Mouse (Mus musculus) liver, embryonic 16.5 days (tissue): Measurements from ENCODE around the gene Tgfb1. TPM values are rescaled to one million over a fixed set of nuclear protein-coding genes. Genes with fewer than 3 reads are reported as not detected.

Experiments
- ATAC-seq: fragments of 200-750 bp; cut with Nextera tagmentation; 2 replicates; pipeline ENCODE4 v1.8.0; 2017; ENCODE audit warnings: low read depth, mild to moderate bottlenecking, moderate number of reproducible peaks, moderate library complexity
- H3K27ac ChIP-seq: fragments of 300-500 bp; sonication (generic); 2 replicates; pipeline ENCODE4 v1.5.1; 2014; ENCODE audit warnings: mild to moderate bottlenecking, low read length
- H3K27me3 ChIP-seq: fragments of 300-500 bp; sonication (generic); 2 replicates; pipeline ENCODE4 v1.6.1; 2014; ENCODE audit warnings: low read depth, low read length, mixed read lengths; ENCODE audit not compliant: control insufficient read depth, insufficient read depth
- H3K36me3 ChIP-seq: fragments of 300-500 bp; sonication (generic); 2 replicates; pipeline ENCODE4 v1.6.1; 2014; ENCODE audit warnings: mild to moderate bottlenecking; ENCODE audit not compliant: control insufficient read depth, insufficient read depth
- H3K4me1 ChIP-seq: fragments of 300-500 bp; sonication (generic); 2 replicates; pipeline ENCODE4 v1.6.1; 2014; ENCODE audit warnings: low read depth, low read length, mixed read lengths; ENCODE audit not compliant: control insufficient read depth
- H3K4me2 ChIP-seq: fragments of 300-500 bp; sonication (generic); 2 replicates; pipeline ENCODE4 v1.6.1; 2014; ENCODE audit warnings: low read depth, low read length, mixed read lengths
- H3K4me3 ChIP-seq: fragments of 300-500 bp; sonication (generic); 2 replicates; pipeline ENCODE4 v1.5.1; 2014; ENCODE audit warnings: low read depth, mild to moderate bottlenecking, low read length
- H3K9ac ChIP-seq: fragments of 300-500 bp; sonication (generic); 2 replicates; pipeline ENCODE4 v1.6.1; 2014; ENCODE audit warnings: low read depth, low read length
- H3K9me3 ChIP-seq: fragments of 300-500 bp; sonication (generic); replicated peaks from 2 replicates; pipeline ENCODE4 v1.6.1; 2016; ENCODE audit warnings: low read length; ENCODE audit not compliant: control insufficient read depth
- WGBS: fragments of 180-500 bp; shearing (Covaris S2); extraction: QIAGEN DNeasy Blood & Tissue Kit; methylation state at CpG from one replicate; pipeline ENCODE4 v1.1.7; 2014; ENCODE audit not compliant: insufficient replicate concordance; 5-methylcytosine and 5-hydroxymethylcytosine counted together
- polyA plus RNA-seq: library from polyadenylated mRNA; unstranded; fragments of >200 nt; fragmentation: Nextera tagmentation; extraction: Ambion mirVana; gene quantifications from 2 replicates; pipeline ENCODE4 v1.2.1, GENCODE M21; 2015

Gene Tgfb1
- polyA plus RNA-seq, 1 experiment from 2014 or later: 4.1 TPM

DNA sequence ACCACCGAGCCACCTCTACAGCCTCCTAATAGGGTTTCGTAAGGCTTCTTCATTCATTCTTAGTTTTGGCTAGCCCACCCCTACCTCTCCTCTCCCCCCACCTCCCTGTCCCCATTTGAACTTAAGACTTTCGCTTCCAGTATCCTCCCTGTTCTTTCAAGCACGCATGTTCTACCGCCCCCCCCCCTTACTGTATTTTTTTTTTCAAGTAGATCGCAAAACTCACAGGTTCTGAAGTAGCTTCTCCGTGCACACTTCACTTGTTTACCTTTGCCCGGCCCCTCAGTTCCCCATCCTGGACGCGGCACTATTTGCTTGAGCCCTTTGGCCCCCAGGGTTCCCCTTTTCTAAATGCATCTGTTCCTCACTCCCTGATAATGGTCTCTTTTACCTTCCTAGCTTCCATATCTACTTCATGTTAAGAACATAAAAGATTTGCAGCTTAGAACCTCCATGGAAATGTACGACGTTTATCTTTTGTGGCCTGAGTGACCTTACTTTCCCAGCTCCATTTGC, 34.5 kb upstream of the Tgfb1 start:
- ATAC-seq: no peak
- no peak overlapping the region for H3K27ac ChIP-seq
- no peak overlapping the region for H3K9ac ChIP-seq
- H3K27me3 ChIP-seq: no peaks in the 10 kb centered on the region
- no peaks in the 10 kb centered on the region for H3K9me3 ChIP-seq
- H3K4me1 ChIP-seq: peaks cover 17% of the 10 kb centered on the region
- H3K4me3 ChIP-seq: no peak overlapping the region
- peak overlapping the region; percentile 11; the same call in 1 of the 2 replicates for H3K4me2 ChIP-seq
- H3K36me3 ChIP-seq: no peaks in the 10 kb centered on the region
- 24% methylated on average over 12 of the region's 12 CpGs for WGBS

DNA sequence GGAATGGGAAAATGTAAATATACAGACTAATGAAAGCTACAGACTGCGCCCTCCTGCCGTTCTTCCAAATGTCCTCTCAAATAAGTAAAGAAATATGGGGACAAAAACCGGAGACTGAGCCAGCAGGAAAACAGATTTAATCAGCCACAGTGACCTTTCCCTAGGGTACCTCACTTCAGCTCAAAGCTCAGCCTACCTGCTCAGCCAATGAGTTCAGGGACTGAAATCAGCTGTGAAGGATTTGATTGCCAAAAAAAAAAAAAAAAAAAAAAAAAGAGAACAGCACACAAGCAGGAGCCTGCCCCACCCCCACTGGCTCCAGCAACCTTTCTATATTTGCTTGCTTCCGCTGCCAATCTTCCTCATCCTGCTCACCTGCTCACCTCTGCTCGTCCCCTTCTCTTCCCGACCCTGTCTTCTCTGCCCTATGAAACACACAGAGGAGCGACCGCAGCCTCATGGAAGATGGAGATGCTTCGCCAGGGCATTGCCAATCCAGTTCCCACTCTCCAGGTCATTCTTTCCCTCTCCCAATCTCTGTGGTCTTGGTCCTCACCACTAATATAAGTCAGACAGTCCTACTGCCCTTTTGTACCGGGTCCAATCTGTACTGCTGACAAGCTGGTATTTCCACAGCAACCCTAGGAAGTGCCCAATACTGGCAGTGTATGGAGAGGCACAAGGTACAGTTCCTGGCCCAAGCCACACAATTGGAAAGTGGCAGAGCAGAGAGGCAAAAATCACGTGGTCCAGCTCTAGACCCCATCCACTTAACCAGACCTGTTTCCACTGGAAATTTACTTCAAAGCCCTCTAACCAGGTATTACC, 31.0 kb upstream of the Tgfb1 start:
- H3K36me3 ChIP-seq: no peaks in the 10 kb centered on the region
- H3K27me3 ChIP-seq: no peaks in the 10 kb centered on the region
- peaks cover 24% of the 10 kb centered on the region for H3K4me1 ChIP-seq
- peak overlapping the region; percentile 26; the same call in 1 of the 2 replicates for H3K27ac ChIP-seq
- 55% methylated on average over 11 of the region's 11 CpGs for WGBS
- ATAC-seq: 0 out of 2 replicates have a peak, but pooled peaks have one; percentile 0
- H3K9me3 ChIP-seq: no peaks in the 10 kb centered on the region
- H3K4me2 ChIP-seq: no peak overlapping the region
- no peak overlapping the region for H3K4me3 ChIP-seq
- H3K9ac ChIP-seq: no peak overlapping the region

DNA sequence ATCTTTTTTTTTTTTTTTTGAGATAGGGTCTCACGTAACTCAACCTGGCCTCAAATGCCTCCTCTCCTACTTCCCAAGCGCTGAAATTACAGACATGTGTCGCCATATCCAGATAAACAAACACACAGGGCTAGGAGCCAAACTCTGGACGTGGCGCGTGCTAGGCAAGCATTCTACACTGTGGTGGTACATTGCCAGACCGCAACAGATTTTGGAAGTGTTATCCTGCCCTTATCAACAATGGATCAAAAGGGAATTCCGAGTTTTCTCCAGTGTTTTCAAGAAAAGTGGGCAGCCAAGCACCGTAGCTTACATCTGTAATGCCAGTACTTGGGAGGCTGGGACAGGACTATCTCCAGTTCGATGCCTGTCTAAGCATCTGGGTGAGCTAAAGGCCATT, 29.0 kb upstream of the Tgfb1 start:
- Histone ChIP-seq H3K4me3 (peak overlapping the region; percentile 86), H3K9ac (peak overlapping the region; percentile 59), H3K9me3 (no peaks in the 10 kb centered on the region), H3K4me2 (peak overlapping the region; percentile 89), H3K27me3 (no peaks in the 10 kb centered on the region), H3K36me3 (no peaks in the 10 kb centered on the region), H3K27ac (peak overlapping the region; percentile 83; the same call in 1 of the 2 replicates), H3K4me1 (peaks cover 24% of the 10 kb centered on the region)
- WGBS: 26% methylated on average over 10 of the region's 10 CpGs
- no peak for ATAC-seq

DNA sequence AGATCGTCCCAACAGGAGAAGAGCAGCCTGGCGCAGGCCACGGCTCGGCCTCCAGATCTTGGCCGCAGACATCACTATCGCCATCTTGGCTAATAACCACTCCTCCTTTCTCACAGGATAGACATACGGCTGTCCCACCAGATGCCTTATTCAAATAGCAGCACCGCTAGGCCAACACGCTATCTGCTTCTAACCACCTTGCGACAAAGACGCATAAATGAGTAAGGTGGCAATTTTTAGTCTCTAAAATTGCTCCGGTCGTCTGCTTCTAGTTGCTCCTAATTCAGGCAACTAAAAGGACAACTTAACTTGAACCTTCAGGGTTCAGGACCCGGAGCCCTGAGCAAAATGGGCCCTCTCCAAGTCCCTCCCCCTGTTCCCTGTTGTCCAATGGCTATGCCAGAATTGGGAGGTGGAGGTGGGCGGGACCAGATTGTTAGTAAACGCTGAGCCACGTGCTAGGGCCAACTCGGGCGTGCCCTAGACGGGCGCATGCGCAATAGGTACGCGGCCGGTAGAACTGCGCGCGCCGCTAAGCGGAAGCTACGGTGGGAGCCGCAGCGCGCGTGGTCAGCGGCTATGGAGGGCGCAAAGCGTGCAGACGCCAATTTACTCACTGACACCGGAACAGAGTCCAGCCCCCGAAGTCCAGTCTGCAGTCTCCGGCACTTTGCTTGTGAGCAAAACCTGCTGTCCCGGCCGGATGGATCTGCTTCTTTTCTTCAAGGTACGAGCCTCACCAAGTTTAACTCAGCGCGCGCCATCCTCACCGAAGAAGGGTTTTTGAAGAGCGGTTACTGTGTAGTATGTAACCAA, 27.9 kb upstream of the Tgfb1 start, which contains the start of the genes Bckdha and Exosc5:
Gene Bckdha (minus strand): TSS at position 325 of the 816 bp plus-strand sequence.
Gene Exosc5 (plus strand): TSS at position 508 of the 816 bp plus-strand sequence.
- no peaks in the 10 kb centered on the region for H3K36me3 ChIP-seq
- H3K9me3 ChIP-seq: no peaks in the 10 kb centered on the region
- peak within 1 kb of the TSS; percentile 89 for H3K4me2 ChIP-seq
- ATAC-seq: peak; percentile 97
- peak within 1 kb of the TSS; percentile 86 for H3K4me3 ChIP-seq
- H3K27me3 ChIP-seq: no peaks in the 10 kb centered on the region
- under 1% methylated on average over 50 of the region's 50 CpGs for WGBS
- peak within 1 kb of the TSS; percentile 83 for H3K27ac ChIP-seq
- peaks cover 24% of the 10 kb centered on the region for H3K4me1 ChIP-seq
- peak within 1 kb of the TSS; percentile 68 for H3K9ac ChIP-seq

DNA sequence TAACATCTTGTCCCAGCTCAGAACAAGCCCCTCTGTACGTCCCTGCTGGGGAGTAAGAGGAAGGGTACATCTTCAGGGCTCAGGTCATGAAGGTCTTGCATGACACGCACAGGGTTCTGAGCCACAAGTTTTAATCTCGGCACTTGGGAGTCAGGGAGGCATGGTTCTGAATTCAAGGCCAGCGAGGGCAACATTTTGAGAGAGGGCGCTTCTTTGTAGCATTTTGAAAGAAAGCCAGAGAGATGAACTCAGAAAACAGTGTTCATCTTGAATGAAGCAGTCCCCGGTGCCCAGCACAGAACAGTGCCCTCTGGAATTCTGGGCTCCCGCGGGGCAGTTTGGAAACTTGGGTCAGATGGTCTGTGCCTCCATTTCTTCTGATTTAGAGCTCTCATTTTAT, 20.4 kb upstream of the Tgfb1 start:
- 86% methylated on average over 8 of the region's 8 CpGs for WGBS
- no peak for ATAC-seq

DNA sequence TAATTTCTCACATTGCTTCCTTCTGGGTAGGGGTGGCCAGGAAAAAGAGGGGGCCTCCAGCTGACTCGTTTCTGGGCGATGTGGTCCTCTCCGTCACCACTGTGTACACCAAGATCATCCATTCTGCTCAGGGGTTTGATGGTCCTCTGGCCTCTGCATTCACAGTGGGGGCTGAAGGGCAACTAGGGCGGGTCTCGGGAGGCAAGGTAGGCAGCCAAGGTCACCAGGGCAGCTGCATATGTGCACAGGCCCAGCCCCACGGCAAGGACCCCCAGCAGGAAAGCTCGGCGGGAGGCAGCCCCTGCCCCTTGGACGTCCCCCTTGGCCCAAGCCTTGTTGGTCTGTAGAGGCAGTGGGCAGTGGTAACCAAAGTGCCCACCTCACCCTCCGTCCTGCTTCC, 17.6 kb upstream of the Tgfb1 start:
- Histone ChIP-seq H3K27me3 (peaks cover 5% of the 10 kb centered on the region), H3K9me3 (no peaks in the 10 kb centered on the region), H3K4me2 (no peak overlapping the region), H3K4me1 (no peaks in the 10 kb centered on the region; the same call in 1 of the 2 replicates), H3K4me3 (no peak overlapping the region), H3K36me3 (peaks cover 4% of the 10 kb centered on the region; the same call in 1 of the 2 replicates), H3K9ac (no peak overlapping the region), H3K27ac (no peak overlapping the region)
- ATAC-seq: no peak
- 78% methylated on average over 10 of the region's 10 CpGs for WGBS

More for the DNA sequence above, 20.4 kb upstream of the Tgfb1 start:
- no peak overlapping the region for H3K4me2 ChIP-seq
- H3K9ac ChIP-seq: no peak overlapping the region
- H3K9me3 ChIP-seq: no peaks in the 10 kb centered on the region
- no peak overlapping the region for H3K27ac ChIP-seq
- H3K4me3 ChIP-seq: no peak overlapping the region
- no peaks in the 10 kb centered on the region for H3K27me3 ChIP-seq
- peaks cover 5% of the 10 kb centered on the region; the same call in 1 of the 2 replicates for H3K36me3 ChIP-seq
- no peaks in the 10 kb centered on the region for H3K4me1 ChIP-seq

DNA sequence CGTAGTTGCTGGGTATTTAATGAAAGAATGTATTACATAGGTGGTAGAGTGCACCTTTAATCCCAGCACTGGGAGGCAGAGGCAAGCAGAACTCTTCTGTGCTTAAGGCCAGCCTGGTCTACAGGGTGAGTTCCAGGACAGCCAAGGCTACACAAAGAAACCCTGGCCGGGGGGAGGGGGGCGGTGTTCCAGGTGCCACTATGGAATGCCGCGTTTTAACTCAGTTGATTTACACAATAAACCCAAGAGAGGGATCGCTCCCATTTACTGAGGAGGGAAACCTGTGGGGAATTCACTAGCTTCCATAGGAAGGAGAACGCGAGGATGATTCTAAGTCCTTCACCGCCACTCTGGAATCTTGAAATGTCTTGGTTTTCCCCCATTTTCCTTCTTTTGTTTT, 17.2 kb upstream of the Tgfb1 start:
- no peak for ATAC-seq
- Histone ChIP-seq H3K4me2 (no peak overlapping the region), H3K4me3 (no peak overlapping the region), H3K4me1 (peaks cover 4% of the 10 kb centered on the region), H3K27ac (no peak overlapping the region), H3K36me3 (peaks cover 2% of the 10 kb centered on the region; the same call in 1 of the 2 replicates), H3K9me3 (no peaks in the 10 kb centered on the region), H3K9ac (no peak overlapping the region), H3K27me3 (peaks cover 10% of the 10 kb centered on the region)
- WGBS: 76% methylated on average over 9 of the region's 9 CpGs

DNA sequence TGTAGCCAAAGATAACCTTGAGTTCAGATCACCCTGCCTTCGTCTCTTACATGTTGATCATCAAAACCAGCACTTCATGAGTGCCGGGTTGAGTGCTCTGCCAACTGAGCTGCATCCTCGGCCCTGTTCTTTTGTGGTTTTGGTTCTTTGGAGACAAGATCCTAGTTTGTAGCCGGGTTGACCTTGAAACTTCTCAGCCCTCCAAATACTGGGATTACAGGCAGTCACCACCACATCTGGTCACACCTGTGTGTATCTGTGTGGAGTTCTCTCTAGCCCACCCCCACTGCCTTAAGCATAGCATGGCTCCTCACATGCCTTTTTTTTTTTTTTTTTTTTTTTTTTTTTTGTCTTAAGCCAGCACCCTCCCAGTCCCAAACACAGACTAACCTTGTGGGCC, 16.7 kb upstream of the Tgfb1 start:
- no peak overlapping the region for H3K4me3 ChIP-seq
- peaks cover 14% of the 10 kb centered on the region for H3K27me3 ChIP-seq
- 76% methylated on average over 4 of the region's 4 CpGs for WGBS
- ATAC-seq: no peak
- no peak overlapping the region for H3K27ac ChIP-seq
- H3K9me3 ChIP-seq: no peaks in the 10 kb centered on the region
- H3K9ac ChIP-seq: no peak overlapping the region
- peaks cover 9% of the 10 kb centered on the region for H3K4me1 ChIP-seq
- no peaks in the 10 kb centered on the region; the same call in 1 of the 2 replicates for H3K36me3 ChIP-seq
- no peak overlapping the region for H3K4me2 ChIP-seq
